Mouse (Mus musculus) ovary, adult 10 weeks (tissue): ENCODE measurements around the gene Mia. TPM values are rescaled to one million over a fixed set of nuclear protein-coding genes. Genes with fewer than 3 reads are reported as not detected.

Source experiments
- polyA plus RNA-seq: library from polyadenylated mRNA; stranded (reverse); fragments of 350-450 nt; fragmentation: Illumina TruSeq; extraction: RNeasy Lipid Tissue Mini Kit (QIAGEN cat#74804); gene quantifications from one replicate; pipeline ENCODE4 v1.2.3, GENCODE M21; 2014

The Mia gene
- polyA plus RNA-seq = not detected

DNA sequence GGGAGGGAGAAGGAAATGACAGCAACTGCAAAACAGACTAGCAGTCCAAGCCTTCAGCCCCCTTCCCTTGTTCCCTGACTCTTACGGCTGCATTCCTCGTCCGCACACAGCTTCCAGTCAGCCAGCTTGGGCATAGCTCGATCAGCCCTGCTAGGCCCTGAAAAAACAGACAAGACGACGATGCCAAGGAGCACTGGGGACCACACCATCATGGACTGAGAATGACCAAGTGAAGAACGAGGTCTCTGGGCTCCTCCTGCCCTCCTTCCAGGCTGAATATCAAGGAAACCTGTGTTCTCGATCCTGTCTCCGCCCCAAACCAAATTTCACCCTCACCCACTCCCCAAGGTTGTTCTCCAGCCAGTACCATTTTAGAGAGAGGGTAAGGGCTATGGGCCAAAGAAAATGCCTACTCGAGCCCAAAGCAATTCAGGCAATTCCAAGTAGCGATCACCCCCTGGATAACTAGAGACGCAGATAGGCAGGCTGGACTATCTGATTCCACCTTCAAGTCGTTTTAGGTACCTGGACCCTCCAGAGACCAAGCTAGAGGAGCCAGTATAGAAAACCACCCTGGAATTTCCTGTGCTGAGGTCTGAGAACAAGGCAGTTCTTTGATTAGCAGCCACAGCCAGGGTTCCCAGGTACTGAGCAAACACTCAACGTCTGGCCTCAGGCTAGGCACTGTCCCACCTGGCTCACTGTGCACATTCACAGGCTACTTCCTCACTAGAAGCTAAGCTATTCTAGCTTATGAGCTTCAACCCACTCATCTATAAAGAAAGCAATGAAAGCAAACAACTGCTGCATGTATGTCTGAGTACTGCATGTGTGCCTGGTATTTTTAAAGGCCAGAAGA is at the start of gene Mia, which contains the start of gene Gm21983:
Gene Mia (minus strand): TSS at position 321 of the 859 bp plus-strand sequence.
Gene Gm21983 (minus strand): TSS at position 250 of the 859 bp plus-strand sequence.

GRCm38 (mm10) chr7:27228281-27228821 is 47.4 kb upstream of the Mia start, which contains the start of gene Itpkc:
Itpkc (minus strand) TSS chr7:27228661.

GRCm38 (mm10) chr7:27195681-27196611 is 15.0 kb upstream of the Mia start, which contains the start of the genes BC024978 and Snrpa:
BC024978 (plus strand) TSS chr7:27195781.
Snrpa (minus strand) TSS chr7:27196271.

DNA sequence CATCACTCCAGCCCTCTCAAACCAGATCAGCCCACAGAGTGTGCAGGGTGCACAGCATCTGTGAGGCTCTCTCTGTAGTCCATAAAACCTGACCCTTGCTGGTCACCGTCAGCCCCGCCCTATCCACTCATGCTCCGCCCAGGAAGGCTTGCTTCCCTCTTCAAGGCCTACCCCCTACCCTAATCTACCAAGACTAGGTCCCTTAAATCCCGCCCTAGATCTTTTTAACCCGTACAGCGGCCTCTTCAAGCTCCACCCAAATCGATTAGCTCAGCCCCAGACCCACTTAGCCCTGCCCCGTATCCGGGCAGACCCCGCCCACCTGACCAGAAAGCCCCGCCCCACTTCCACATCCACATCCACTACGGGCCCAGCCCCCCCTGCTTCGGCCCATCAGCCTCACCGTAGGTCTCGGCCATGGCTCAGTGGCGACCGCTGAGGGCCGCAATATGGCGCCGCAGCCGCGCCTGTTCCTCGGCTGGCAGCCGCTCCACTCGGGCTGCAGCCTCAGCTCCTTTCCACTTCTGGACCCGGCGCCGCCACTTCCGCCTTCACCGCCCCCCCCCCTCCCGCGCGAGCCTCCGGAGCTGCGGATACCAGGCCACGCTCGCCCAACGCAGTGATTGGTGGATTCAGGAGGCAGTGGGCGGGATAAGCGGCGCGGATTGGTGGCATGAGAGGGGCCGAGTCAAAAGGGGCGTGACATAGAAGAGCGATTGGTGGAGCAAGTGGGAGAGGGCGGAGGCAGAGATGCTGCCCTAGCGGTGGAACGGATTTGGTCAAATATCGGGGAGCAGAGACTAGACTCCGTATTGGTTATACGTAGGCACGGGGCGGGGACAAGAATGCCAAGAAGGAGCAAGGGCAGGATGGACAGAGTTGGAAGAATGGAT is 2.4 kb downstream of the Mia start, which contains the start of gene Rab4b:
Gene Rab4b (minus strand): TSS at position 573 of the 893 bp plus-strand sequence.

DNA sequence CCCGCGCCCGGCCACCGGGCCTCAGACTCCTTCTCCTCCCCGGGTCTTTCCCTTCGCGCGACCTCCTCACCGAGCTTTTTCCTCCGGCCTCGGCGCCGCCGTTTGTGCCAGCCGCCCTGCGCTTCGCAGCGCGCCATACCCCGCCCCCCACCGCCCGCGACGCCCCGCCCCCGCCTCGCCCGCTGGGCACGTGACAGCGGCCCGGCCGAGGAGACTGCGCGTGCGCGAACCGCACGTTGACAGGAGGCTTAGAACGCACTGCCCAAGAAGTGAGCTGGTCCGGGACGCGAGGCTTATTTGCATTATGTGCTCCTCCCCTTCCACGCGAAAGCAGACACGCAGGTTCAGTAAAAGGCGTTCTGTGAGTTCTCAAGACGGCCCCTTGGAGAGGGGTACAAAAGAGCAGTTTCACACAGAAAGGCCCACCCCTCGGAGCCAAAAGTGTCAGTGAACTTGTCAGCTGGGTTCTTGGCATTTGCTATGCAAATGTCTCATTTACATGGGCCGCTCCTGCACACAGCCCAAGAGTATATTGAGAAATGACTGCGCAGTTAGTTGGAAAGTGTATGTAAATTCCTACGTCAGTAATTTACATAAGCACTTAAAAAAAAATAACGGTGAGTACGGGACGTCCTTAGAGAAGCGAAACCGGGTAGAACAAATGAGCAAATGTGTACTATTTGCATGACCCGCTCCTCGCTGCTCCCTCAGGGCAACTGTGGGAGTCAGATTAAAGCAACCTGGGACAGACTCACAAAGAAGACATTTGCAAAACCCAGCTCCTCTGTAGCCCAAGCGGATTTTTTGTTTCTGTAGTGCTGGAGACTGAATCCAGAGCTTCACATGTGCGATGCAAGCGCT is 14.1 kb downstream of the Mia start, which contains the start of gene Egln2:
Gene Egln2 (minus strand): TSS at position 189 of the 861 bp plus-strand sequence.

DNA sequence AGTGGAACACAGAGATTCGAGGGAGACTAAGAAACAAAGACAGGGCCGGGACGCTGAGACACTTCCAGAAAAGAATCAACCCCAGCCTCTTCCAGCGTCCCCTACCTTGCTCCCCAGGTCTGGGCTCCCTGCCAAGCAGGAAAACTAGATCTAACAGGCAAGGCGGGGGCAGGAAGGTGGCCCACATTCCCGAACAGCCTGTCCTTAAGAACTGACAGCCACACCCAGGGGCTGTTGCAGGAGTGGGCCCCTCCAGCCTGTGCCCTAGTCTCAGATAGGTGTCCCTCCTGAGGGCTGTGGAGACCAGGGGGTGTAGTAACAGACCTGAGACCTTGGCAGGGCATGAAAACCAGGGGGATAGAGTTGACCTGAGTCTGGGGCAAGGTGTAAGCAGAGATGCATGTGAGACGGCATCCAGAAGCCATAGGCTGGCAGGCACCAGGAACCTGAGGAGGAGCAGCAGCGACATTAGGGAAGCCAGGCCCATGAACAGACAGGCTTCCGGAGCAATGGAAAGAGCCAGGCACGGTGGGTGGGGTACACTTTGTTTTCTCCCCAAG is 27.7 kb downstream of the Mia start, which contains the start of gene Cyp2t4:
Gene Cyp2t4 (plus strand): TSS at position 510 of the 560 bp plus-strand sequence.

Other genes with a start within 250 kb of the Mia start
- not detected for gene Cyp2a22, start 241.8 kb downstream of the Mia start, polyA plus RNA-seq
- gene Cyp2a12, start 152.1 kb downstream of the Mia start, polyA plus RNA-seq = not detected
- gene Cyp2f2, start 61.2 kb downstream of the Mia start, polyA plus RNA-seq = 1.7 TPM
- not detected for gene Cyp2t4, start 27.4 kb downstream of the Mia start, polyA plus RNA-seq
- gene Egln2, start 14.4 kb downstream of the Mia start, polyA plus RNA-seq = 2.4 TPM
- gene Rab4b, start 2.3 kb downstream of the Mia start, polyA plus RNA-seq = 1.2 TPM
- not detected for gene Gm21983, start 71 bp downstream of the Mia start, polyA plus RNA-seq
- gene BC024978, start 14.6 kb upstream of the Mia start, polyA plus RNA-seq = 7.6 TPM
- 6.0 TPM for gene Snrpa, start 15.1 kb upstream of the Mia start, polyA plus RNA-seq
- 0.48 TPM for gene Itpkc, start 47.5 kb upstream of the Mia start, polyA plus RNA-seq
- 0.68 TPM for gene Coq8b, start 51.9 kb upstream of the Mia start, polyA plus RNA-seq
- gene Numbl, start 77.3 kb upstream of the Mia start, polyA plus RNA-seq = 0.51 TPM
- gene Ltbp4, start 156.5 kb upstream of the Mia start, polyA plus RNA-seq = not detected
- gene Shkbp1, start 174.9 kb upstream of the Mia start, polyA plus RNA-seq = 0.54 TPM
- not detected for gene Gm20479, start 176.3 kb upstream of the Mia start, polyA plus RNA-seq